Mouse (Mus musculus) heart, embryonic 11.5 days (tissue): ENCODE measurements around the gene Galnt2. TPM values are rescaled to one million over a fixed set of nuclear protein-coding genes. Genes with fewer than 3 reads are reported as not detected.

ENCODE experiments used
- ATAC-seq: fragments of 200-750 bp; cut with Nextera tagmentation; replicated peaks from 2 replicates; pipeline ENCODE4 v1.8.0; 2017; ENCODE audit warnings: moderate library complexity; ENCODE audit not compliant: insufficient number of reproducible peaks, low FRiP score, low TSS enrichment
- H3K27ac ChIP-seq: fragments of 300-500 bp; sonication (generic); 2 replicates; pipeline ENCODE4 v1.5.1; 2014; ENCODE audit warnings: mild to moderate bottlenecking, low read depth, low read length
- H3K27me3 ChIP-seq: fragments of 300-500 bp; sonication (generic); 2 replicates; pipeline ENCODE4 v1.6.1; 2014; ENCODE audit warnings: mild to moderate bottlenecking, low read length, mixed read lengths; ENCODE audit not compliant: control insufficient read depth, insufficient read depth
- H3K36me3 ChIP-seq: fragments of 300-500 bp; sonication (generic); 2 replicates; pipeline ENCODE4 v1.6.1; 2014; ENCODE audit warnings: mild to moderate bottlenecking, low read length, moderate library complexity, mixed read lengths; ENCODE audit not compliant: control insufficient read depth, insufficient read depth
- H3K4me1 ChIP-seq: fragments of 300-500 bp; sonication (generic); 2 replicates; pipeline ENCODE4 v1.6.1; 2014; ENCODE audit warnings: low read length; ENCODE audit not compliant: control insufficient read depth, insufficient read depth
- H3K4me2 ChIP-seq: fragments of 300-500 bp; sonication (generic); 2 replicates; pipeline ENCODE4 v1.6.1; 2014; ENCODE audit warnings: mild to moderate bottlenecking, moderate library complexity
- H3K4me3 ChIP-seq: fragments of 300-500 bp; sonication (generic); 2 replicates; pipeline ENCODE4 v1.5.1; 2014; ENCODE audit warnings: low read depth, low read length
- H3K9ac ChIP-seq: fragments of 300-500 bp; sonication (generic); 2 replicates; pipeline ENCODE4 v1.6.1; 2014; ENCODE audit warnings: mild to moderate bottlenecking, low read depth, low read length, moderate library complexity
- H3K9me3 ChIP-seq: fragments of 300-500 bp; sonication (generic); replicated peaks from 2 replicates; pipeline ENCODE4 v1.6.1; 2016; ENCODE audit warnings: low read length; ENCODE audit not compliant: control insufficient read depth
- WGBS: fragments of 180-500 bp; shearing (Covaris S2); extraction: QIAGEN DNeasy Blood & Tissue Kit; methylation state at CpG from one replicate; pipeline ENCODE4 v1.1.7; 2014; ENCODE audit not compliant: insufficient replicate concordance; 5-methylcytosine and 5-hydroxymethylcytosine counted together
- polyA plus RNA-seq: library from polyadenylated mRNA; unstranded; fragments of >200 nt; fragmentation: Nextera tagmentation; extraction: Ambion mirVana; gene quantifications from 2 replicates; pipeline ENCODE4 v1.2.1, GENCODE M21; 2014

Galnt2 gene
- polyA plus RNA-seq = 63.2 and 72.3 TPM in 2 replicates

DNA sequence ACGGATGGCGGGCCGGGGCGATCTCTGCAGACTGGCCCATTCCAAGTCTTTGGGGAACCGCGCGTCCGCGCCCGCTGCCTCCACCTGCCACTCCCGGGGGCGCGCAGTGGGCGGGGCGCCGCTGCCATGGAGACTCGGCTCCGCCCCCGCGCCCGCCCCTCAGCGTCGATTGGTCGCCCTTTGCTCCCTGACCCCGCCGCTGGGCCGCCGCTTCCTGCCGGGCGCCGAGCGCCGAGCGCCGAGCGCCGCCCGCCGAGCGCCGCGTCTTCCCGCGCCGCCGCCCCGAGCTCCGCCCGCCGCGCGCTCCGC, at the start of gene Galnt2:
Gene Galnt2, plus strand, starts transcription at position 216 of the 309 bp plus-strand sequence.
- H3K4me1 ChIP-seq = peaks cover 39% of the 10 kb centered on the region
- peak; percentile 87 for ATAC-seq
- peak within 1 kb of the TSS; percentile 91 for H3K9ac ChIP-seq
- H3K4me3 ChIP-seq = peak within 1 kb of the TSS; percentile 92
- peak within 1 kb of the TSS; percentile 100 for H3K4me2 ChIP-seq
- under 1% methylated on average over 53 of the region's 53 CpGs for WGBS
- no peaks in the 10 kb centered on the region for H3K36me3 ChIP-seq
- H3K27ac ChIP-seq = peak within 1 kb of the TSS; percentile 81
- no peaks in the 10 kb centered on the region for H3K9me3 ChIP-seq
- peaks cover 2% of the 10 kb centered on the region; the same call in 1 of the 2 replicates for H3K27me3 ChIP-seq

DNA sequence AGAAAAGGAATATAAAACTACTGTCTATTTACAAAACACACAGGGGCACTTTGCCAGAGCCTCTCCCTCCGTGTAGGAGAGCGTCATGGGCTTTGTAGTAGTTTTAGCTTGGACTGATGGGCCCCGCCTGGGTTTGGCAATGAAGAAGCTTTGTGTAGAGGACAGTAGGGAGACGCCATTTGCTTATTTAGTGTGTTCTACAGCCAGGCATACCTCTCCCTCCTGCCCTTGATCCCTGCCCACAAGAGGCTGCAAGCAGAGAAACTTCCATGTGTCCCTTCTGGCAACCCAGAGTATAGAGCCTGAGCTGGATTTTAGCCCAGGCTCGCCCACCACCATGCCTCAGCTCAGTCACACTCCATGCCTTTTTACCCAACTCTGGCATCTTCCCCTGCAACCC, 49.4 kb upstream of the Galnt2 start:
- Histone ChIP-seq H3K27ac (peak overlapping the region; percentile 22; the same call in 1 of the 2 replicates), H3K4me1 (peaks cover 26% of the 10 kb centered on the region), H3K9ac (no peak overlapping the region), H3K4me3 (no peak overlapping the region), H3K27me3 (peaks cover 15% of the 10 kb centered on the region; the same call in 1 of the 2 replicates), H3K36me3 (no peaks in the 10 kb centered on the region), H3K9me3 (no peaks in the 10 kb centered on the region; the same call in 1 of the 2 replicates), H3K4me2 (no peak overlapping the region; the same call in 1 of the 2 replicates)
- 73% methylated on average over 5 of the region's 5 CpGs for WGBS
- peak; percentile 29; the same call in 1 of the 2 replicates for ATAC-seq

DNA sequence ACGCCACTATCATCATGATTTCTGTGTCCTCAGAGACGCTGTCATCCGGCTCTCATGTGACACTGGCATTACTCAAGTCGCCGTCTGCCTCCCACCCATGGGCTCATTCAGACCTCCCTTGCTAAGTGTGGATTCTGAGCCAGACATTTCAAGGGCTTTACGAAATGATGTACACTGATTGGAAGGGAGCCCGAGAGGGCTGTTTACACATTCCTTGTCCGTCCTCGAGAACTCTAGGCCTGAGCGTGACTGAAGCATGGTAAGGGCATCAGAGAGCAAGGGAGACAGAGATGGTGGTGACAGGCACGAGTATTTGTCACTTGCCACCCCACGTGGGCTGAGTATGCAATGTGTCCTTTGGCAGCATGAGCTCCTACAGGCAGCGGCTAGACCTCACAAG, 49.0 kb upstream of the Galnt2 start:
- Histone ChIP-seq H3K9ac (no peak overlapping the region), H3K9me3 (no peaks in the 10 kb centered on the region), H3K4me3 (no peak overlapping the region), H3K36me3 (no peaks in the 10 kb centered on the region), H3K4me1 (peaks cover 26% of the 10 kb centered on the region), H3K4me2 (peak overlapping the region; percentile 29), H3K27ac (peak overlapping the region; percentile 50; the same call in 1 of the 2 replicates), H3K27me3 (peaks cover 20% of the 10 kb centered on the region; the same call in 1 of the 2 replicates)
- 32% methylated on average over 13 of the region's 13 CpGs for WGBS
- ATAC-seq = peak; percentile 82

DNA sequence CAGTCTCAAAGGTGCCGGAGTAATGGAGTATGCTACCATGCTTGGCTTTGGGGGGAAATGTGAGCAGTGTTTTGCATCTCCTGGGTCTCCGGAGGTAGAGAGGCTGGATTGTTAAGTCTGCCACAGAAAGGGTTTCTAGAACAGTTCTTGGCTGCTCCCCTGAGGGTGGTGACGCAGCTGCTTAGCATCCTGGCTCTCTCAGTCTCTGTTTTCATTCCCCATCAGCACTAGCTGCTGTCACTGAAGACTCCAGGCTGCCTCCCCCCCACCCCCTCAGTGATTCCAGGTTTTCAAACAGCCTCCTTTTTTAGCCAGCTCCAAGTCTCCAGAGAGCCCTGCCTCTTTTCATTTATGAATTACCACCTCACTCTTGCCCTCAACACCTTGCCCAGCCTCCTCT, 47.1 kb upstream of the Galnt2 start:
- H3K36me3 ChIP-seq = no peaks in the 10 kb centered on the region
- H3K4me1 ChIP-seq = peaks cover 26% of the 10 kb centered on the region
- H3K27me3 ChIP-seq = peaks cover 20% of the 10 kb centered on the region; the same call in 1 of the 2 replicates
- no peak for ATAC-seq
- no peak overlapping the region for H3K9ac ChIP-seq
- no peak overlapping the region for H3K27ac ChIP-seq
- H3K4me2 ChIP-seq = no peak overlapping the region
- no peaks in the 10 kb centered on the region for H3K9me3 ChIP-seq
- H3K4me3 ChIP-seq = no peak overlapping the region
- 62% methylated on average over 3 of the region's 3 CpGs for whole genome bisulfite sequencing

DNA sequence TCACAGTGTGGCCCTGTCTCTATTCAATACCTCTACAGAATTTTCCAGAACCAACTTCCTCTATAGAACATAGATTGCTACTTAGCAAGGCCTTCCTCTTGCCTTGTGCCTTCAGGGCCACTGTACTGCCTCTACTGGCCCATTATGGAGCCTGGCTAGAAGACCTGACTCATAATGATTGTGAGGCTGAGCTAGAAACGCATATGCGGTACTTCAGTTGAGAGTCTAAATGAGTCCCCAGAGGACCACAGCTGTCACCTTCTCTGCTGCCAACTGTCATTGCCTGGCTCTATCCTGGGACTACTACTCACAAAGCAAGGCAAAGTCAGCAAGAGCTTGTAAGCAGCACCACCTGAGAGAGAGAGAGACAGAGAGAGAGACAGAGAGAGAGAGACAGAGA, 46.7 kb upstream of the Galnt2 start:
- H3K27ac ChIP-seq = no peak overlapping the region
- peaks cover 26% of the 10 kb centered on the region for H3K4me1 ChIP-seq
- no peak overlapping the region for H3K4me3 ChIP-seq
- H3K9ac ChIP-seq = no peak overlapping the region
- no peak for ATAC-seq
- no peaks in the 10 kb centered on the region for H3K9me3 ChIP-seq
- peaks cover 21% of the 10 kb centered on the region; the same call in 1 of the 2 replicates for H3K27me3 ChIP-seq
- no peak overlapping the region for H3K4me2 ChIP-seq
- WGBS = 58% methylated on average over 2 of the region's 2 CpGs
- H3K36me3 ChIP-seq = no peaks in the 10 kb centered on the region

DNA sequence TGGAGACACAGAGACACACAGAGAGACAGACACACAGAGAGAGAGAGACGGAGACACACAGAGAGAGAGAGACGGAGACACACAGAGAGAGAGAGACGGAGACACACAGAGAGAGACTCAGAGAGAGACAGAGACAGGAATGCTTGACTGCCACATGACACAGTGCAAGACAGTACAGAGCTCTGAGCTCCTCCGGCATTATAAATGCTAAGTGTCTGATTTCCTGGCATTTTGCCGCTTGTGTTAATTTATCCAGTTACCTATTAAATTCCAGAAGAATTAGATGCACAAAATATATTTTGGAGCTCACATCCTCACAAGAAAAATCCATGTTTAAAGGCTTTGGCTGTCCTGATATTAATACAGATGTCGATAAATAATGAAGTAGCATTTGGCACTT, 46.1 kb upstream of the Galnt2 start:
- H3K4me1 ChIP-seq = peaks cover 26% of the 10 kb centered on the region
- no peak overlapping the region for H3K4me2 ChIP-seq
- 89% methylated on average over 6 of the region's 6 CpGs for WGBS
- H3K27me3 ChIP-seq = 0 out of 2 replicates have a peak, but pooled peaks cover 17% of the 10 kb centered on the region
- no peaks in the 10 kb centered on the region for H3K9me3 ChIP-seq
- no peak overlapping the region for H3K27ac ChIP-seq
- H3K9ac ChIP-seq = no peak overlapping the region
- ATAC-seq = no peak
- H3K4me3 ChIP-seq = no peak overlapping the region
- no peaks in the 10 kb centered on the region for H3K36me3 ChIP-seq

DNA sequence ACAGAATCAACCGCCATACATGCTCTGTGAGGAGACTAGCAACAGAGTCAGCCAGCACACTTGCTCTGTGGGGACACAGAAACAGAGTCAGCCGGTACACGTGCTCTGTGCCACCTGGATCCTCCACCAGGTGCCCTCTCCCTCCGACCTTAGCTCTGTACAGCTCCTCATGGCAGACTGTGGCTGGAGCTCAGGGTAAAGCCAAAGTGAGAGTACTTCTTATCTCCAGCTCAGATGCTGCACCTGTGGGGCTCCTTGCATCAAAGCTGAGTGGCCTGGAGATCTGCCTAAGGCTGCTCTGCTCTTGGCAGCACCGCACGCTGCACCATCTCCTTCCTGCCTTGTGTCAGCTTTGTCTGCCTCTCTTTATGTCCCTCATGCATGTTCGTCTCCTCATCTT, 40.8 kb upstream of the Galnt2 start:
- no peaks in the 10 kb centered on the region for H3K36me3 ChIP-seq
- H3K4me2 ChIP-seq = no peak overlapping the region
- no peak for ATAC-seq
- 76% methylated on average over 7 of the region's 7 CpGs for WGBS
- H3K9me3 ChIP-seq = no peaks in the 10 kb centered on the region
- H3K27ac ChIP-seq = no peak overlapping the region
- H3K9ac ChIP-seq = no peak overlapping the region
- no peak overlapping the region for H3K4me3 ChIP-seq
- no peaks in the 10 kb centered on the region for H3K4me1 ChIP-seq
- peaks cover 16% of the 10 kb centered on the region; the same call in 1 of the 2 replicates for H3K27me3 ChIP-seq

DNA sequence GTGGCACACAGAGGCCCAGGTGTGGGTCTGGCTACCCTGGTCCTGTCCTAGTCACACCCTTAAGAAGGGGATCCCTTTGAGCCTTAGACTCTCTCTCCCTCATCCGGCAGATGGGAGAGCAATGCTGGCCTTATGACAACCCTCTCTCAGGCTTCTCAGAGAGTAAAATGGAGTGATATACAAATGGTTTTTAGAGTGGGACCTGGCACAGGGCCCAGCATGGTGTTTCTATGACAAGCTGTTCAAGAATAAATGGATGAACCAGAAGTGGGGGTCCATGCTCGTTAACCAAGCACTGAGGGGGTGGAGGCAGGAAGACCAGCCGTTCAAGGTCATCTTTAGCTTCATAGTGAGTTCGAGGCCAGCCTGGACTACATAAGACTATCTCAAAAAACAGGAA, 38.9 kb upstream of the Galnt2 start:
- H3K9me3 ChIP-seq = no peaks in the 10 kb centered on the region
- ATAC-seq = no peak
- H3K4me1 ChIP-seq = no peaks in the 10 kb centered on the region
- no peak overlapping the region for H3K27ac ChIP-seq
- no peak overlapping the region for H3K9ac ChIP-seq
- H3K27me3 ChIP-seq = peaks cover 14% of the 10 kb centered on the region
- no peak overlapping the region for H3K4me2 ChIP-seq
- no peak overlapping the region for H3K4me3 ChIP-seq
- no peaks in the 10 kb centered on the region for H3K36me3 ChIP-seq
- 84% methylated on average over 4 of the region's 4 CpGs for WGBS

DNA sequence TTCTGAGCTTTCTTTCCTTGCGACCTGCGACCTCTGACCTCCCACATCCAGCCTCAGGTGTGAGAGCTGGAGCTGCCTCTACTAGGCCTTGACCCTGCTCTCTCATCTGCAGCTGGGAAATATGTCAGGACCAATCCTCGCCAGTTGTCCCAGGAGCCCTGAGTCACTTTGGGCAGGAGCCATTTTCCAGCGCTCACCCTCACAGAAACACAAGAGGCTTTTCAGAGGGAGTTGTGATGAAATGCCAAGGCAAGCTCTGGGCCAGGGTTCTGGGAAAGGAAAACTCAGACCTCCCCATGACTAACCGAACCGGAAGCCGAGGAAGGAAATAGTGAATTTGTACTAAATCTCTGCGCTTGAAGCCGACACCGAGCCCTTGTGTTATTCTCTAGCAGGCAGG, 38.2 kb upstream of the Galnt2 start:
- no peak overlapping the region for H3K27ac ChIP-seq
- no peak overlapping the region for H3K4me2 ChIP-seq
- WGBS = 81% methylated on average over 10 of the region's 10 CpGs
- no peaks in the 10 kb centered on the region for H3K4me1 ChIP-seq
- no peak overlapping the region for H3K9ac ChIP-seq
- H3K9me3 ChIP-seq = no peaks in the 10 kb centered on the region
- H3K27me3 ChIP-seq = peaks cover 15% of the 10 kb centered on the region
- no peak overlapping the region for H3K4me3 ChIP-seq
- no peaks in the 10 kb centered on the region for H3K36me3 ChIP-seq
- no peak for ATAC-seq
